Mouse (Mus musculus): ENCODE data around the gene Rnase1.

- no peak for TF ChIP-seq POLR2A (IDR thresholded peaks at IDR 0.05; ENCODE audit: insufficient read length, low read depth)
- no peak for TF ChIP-seq USF1 (IDR thresholded peaks at IDR 0.05; ENCODE audit: low read depth)
- TF ChIP-seq SRF (IDR thresholded peaks at IDR 0.05; ENCODE audit: control insufficient read depth, insufficient read length, low read depth), result no peak
- no peak for TF ChIP-seq TCF3 (IDR thresholded peaks at IDR 0.05; ENCODE audit: insufficient read length, low read depth)
- TF ChIP-seq MAX (IDR thresholded peaks at IDR 0.05; ENCODE audit: low read depth), result no peak
- no peak for TF ChIP-seq E2F4 (IDR thresholded peaks at IDR 0.05; ENCODE audit: insufficient read depth)
- TF ChIP-seq TCF12 (IDR thresholded peaks at IDR 0.05; ENCODE audit: insufficient read depth, poor library complexity, severe bottlenecking), result no peak
These were observed 47.7 kb downstream of the Rnase1 start for GRCm38 (mm10) chr14:51098921-51099320.

Measured in myocyte (in vitro differentiated cells).